Mouse (Mus musculus) forebrain, embryonic 13.5 days (tissue): Measurements from ENCODE around the gene Extl1. TPM values are rescaled to one million over a fixed set of nuclear protein-coding genes. Genes with fewer than 3 reads are reported as not detected.
"Not testable (repeated sequence)": the region's sequence is repeated elsewhere in the genome, so short reads cannot be mapped to it uniquely, and the experiment has no call there.

Experiments used
- ATAC-seq: fragments of 200-750 bp; cut with Nextera tagmentation; 2 replicates; pipeline ENCODE4 v1.8.0; 2017
- H3K27ac ChIP-seq: fragments of 300-500 bp; sonication (generic); 2 replicates; pipeline ENCODE4 v1.5.1; 2015; ENCODE audit warnings: inconsistent platforms, mild to moderate bottlenecking, moderate library complexity
- H3K27me3 ChIP-seq: fragments of 300-500 bp; sonication (generic); 2 replicates; pipeline ENCODE4 v1.6.1; 2015; ENCODE audit warnings: mild to moderate bottlenecking, inconsistent platforms
- H3K36me3 ChIP-seq: fragments of 300-500 bp; sonication (generic); 2 replicates; pipeline ENCODE4 v1.6.1; 2015; ENCODE audit warnings: mild to moderate bottlenecking, inconsistent platforms; ENCODE audit not compliant: poor library complexity, severe bottlenecking
- H3K4me1 ChIP-seq: fragments of 300-500 bp; sonication (generic); 2 replicates; pipeline ENCODE4 v1.6.1; 2015; ENCODE audit warnings: inconsistent platforms
- H3K4me2 ChIP-seq: fragments of 300-500 bp; sonication (generic); 2 replicates; pipeline ENCODE4 v1.6.1; 2015; ENCODE audit warnings: inconsistent platforms, mild to moderate bottlenecking, moderate library complexity
- H3K4me3 ChIP-seq: fragments of 300-500 bp; sonication (generic); 2 replicates; pipeline ENCODE4 v1.5.1; 2015; ENCODE audit warnings: mild to moderate bottlenecking, inconsistent platforms
- H3K9ac ChIP-seq: fragments of 300-500 bp; sonication (generic); 2 replicates; pipeline ENCODE4 v1.6.1; 2015; ENCODE audit warnings: mild to moderate bottlenecking, inconsistent platforms
- H3K9me3 ChIP-seq: fragments of 300-500 bp; sonication (generic); replicated peaks from 2 replicates; pipeline ENCODE4 v1.6.1; 2016; ENCODE audit warnings: inconsistent platforms
- WGBS: fragments of 180-500 bp; shearing (Covaris S2); methylation state at CpG from one replicate; pipeline ENCODE4 v1.1.7; 2015; 5-methylcytosine and 5-hydroxymethylcytosine counted together
- polyA plus RNA-seq: library from polyadenylated mRNA; unstranded; fragments of >200 nt; fragmentation: Nextera tagmentation; extraction: Ambion mirVana; gene quantifications from 2 replicates; pipeline ENCODE4 v1.2.1, GENCODE M21; 2015

The Extl1 gene
- polyA plus RNA-seq, 1 experiment from 2014 or later: 0.12 TPM

DNA sequence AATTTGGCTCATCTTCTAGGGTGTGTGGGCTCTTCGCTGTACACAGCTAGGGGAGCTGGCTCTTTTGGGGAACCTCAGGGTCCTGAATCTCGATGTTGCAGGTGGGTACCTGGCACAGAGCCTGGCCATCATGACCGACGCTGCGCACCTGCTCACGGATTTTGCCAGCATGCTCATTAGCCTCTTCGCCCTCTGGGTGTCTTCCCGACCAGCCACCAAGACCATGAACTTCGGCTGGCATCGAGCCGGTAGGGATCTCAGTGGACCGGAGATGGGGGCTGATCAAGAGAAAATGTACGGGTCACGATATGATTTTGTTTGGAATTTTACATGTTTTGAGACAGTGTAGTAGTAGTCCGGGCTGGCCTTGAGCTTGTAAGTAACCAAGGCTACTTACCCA lies 37.8 kb downstream of the Extl1 start:
- peaks cover 54% of the 10 kb centered on the region for H3K27me3 ChIP-seq
- H3K36me3 ChIP-seq: no peaks in the 10 kb centered on the region
- no peak overlapping the region for H3K4me3 ChIP-seq
- no peak overlapping the region for H3K4me2 ChIP-seq
- peaks cover 11% of the 10 kb centered on the region for H3K4me1 ChIP-seq
- peaks cover 5% of the 10 kb centered on the region; the same call in 1 of the 2 replicates for H3K9me3 ChIP-seq
- H3K27ac ChIP-seq: no peak overlapping the region
- ATAC-seq: no peak
- no peak overlapping the region for H3K9ac ChIP-seq
- 90% methylated on average over 15 of the region's 15 CpGs for WGBS

DNA sequence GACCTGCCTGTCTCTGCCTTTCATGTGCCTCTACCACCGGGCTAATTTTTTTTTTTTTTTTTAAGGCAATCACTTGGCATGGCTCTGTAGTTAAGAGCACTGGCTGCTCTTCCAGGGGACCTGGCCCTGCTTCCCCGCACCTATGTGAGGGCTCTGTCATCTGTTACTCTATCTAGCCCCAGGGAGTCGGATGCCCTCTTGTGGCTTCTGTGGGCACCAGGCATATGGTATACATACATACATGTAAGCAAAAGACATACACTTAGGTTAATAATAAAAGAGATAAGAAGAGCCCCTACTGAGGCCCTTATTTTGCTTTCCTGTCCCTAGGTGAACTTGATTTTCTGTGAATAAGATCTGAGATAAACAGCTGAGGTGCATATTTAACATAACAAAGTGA lies 39.0 kb downstream of the Extl1 start:
- Histone ChIP-seq H3K27me3 (peaks cover 55% of the 10 kb centered on the region), H3K27ac (no peak overlapping the region), H3K4me3 (no peak overlapping the region), H3K4me2 (no peak overlapping the region), H3K9me3 (peaks cover 5% of the 10 kb centered on the region; the same call in 1 of the 2 replicates), H3K4me1 (peaks cover 11% of the 10 kb centered on the region), H3K36me3 (no peaks in the 10 kb centered on the region), H3K9ac (no peak overlapping the region)
- WGBS: 39% methylated on average over 3 of the region's 3 CpGs
- no peak for ATAC-seq

- peak within 1 kb of the TSS; percentile 23 for H3K4me3 ChIP-seq
- peaks cover 55% of the 10 kb centered on the region for H3K27me3 ChIP-seq
- peaks cover 11% of the 10 kb centered on the region for H3K4me1 ChIP-seq
These were observed 40.3 kb downstream of the Extl1 start, which contains the start of gene Slc30a2 for GRCm38 (mm10) chr4:134343071-134344031. Gene Slc30a2, plus strand, starts transcription at chr4:134343181.

GRCm38 (mm10) chr4:134342213-134342779 lies 41.4 kb downstream of the Extl1 start:
- no peak overlapping the region for H3K27ac ChIP-seq
- ATAC-seq: no peak
- 49% methylated on average over 11 of the region's 11 CpGs for WGBS
- H3K4me2 ChIP-seq: no peak overlapping the region
- H3K27me3 ChIP-seq: peaks cover 55% of the 10 kb centered on the region
- no peak overlapping the region for H3K4me3 ChIP-seq
- H3K9ac ChIP-seq: no peak overlapping the region
- peaks cover 11% of the 10 kb centered on the region for H3K4me1 ChIP-seq
- no peaks in the 10 kb centered on the region for H3K36me3 ChIP-seq
- H3K9me3 ChIP-seq: peaks cover 5% of the 10 kb centered on the region; the same call in 1 of the 2 replicates

More at GRCm38 (mm10) chr4:134343071-134344031, 40.3 kb downstream of the Extl1 start, which contains the start of gene Slc30a2:
- Histone ChIP-seq H3K9me3 (peaks cover 5% of the 10 kb centered on the region; the same call in 1 of the 2 replicates), H3K9ac (peak within 1 kb of the TSS; percentile 17; the same call in 1 of the 2 replicates), H3K36me3 (no peaks in the 10 kb centered on the region), H3K4me2 (peak within 1 kb of the TSS; percentile 48), H3K27ac (no peak within 1 kb of the TSS)
- ATAC-seq: no peak
- 2% methylated on average over 51 of the region's 61 CpGs for WGBS

- Histone ChIP-seq H3K4me1 (peaks cover 11% of the 10 kb centered on the region), H3K27me3 (peaks cover 51% of the 10 kb centered on the region)
- H3K9me3 ChIP-seq, H3K4me3 ChIP-seq, H3K27ac ChIP-seq, H3K36me3 ChIP-seq, H3K4me2 ChIP-seq, H3K9ac ChIP-seq, ATAC-seq: not testable (repeated sequence)
- 70% methylated on average over 6 of the region's 6 CpGs for WGBS
These were observed 42.4 kb downstream of the Extl1 start for GRCm38 (mm10) chr4:134341231-134341630.

DNA sequence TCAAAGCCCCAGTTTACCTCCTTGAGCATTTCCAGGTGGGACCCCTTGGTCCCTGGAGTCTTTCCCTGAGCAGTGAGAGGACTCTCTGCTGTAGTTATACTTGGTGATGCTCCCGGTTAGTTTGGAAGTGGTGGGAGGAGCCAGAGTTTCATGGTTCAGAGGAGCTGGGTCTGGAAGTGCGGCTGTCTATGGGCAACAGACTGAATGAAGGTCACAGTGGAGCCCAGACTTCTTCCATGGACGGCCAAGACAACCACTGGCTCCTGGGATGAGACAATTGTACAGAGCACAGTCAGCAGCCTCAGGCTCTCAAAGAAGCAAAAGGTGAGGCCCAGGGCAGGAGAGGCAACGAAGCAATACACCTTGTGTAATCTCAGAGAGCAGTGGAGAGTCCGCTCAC lies 53.4 kb downstream of the Extl1 start:
- Histone ChIP-seq H3K9me3 (no peaks in the 10 kb centered on the region), H3K9ac (no peak overlapping the region), H3K27me3 (no peaks in the 10 kb centered on the region), H3K36me3 (no peaks in the 10 kb centered on the region), H3K4me1 (no peaks in the 10 kb centered on the region), H3K4me2 (no peak overlapping the region), H3K27ac (no peak overlapping the region), H3K4me3 (no peak overlapping the region)
- no peak for ATAC-seq
- WGBS: 60% methylated on average over 5 of the region's 5 CpGs

GRCm38 (mm10) chr4:134328832-134329231 lies 54.8 kb downstream of the Extl1 start:
- Histone ChIP-seq H3K27ac (no peak overlapping the region), H3K9me3 (no peaks in the 10 kb centered on the region), H3K36me3 (no peaks in the 10 kb centered on the region), H3K4me1 (no peaks in the 10 kb centered on the region), H3K9ac (no peak overlapping the region), H3K4me3 (no peak overlapping the region), H3K27me3 (no peaks in the 10 kb centered on the region), H3K4me2 (no peak overlapping the region)
- no peak for ATAC-seq
- WGBS: 83% methylated on average over 8 of the region's 8 CpGs

- no peak for ATAC-seq
- H3K4me1 ChIP-seq: no peaks in the 10 kb centered on the region
- no peaks in the 10 kb centered on the region for H3K9me3 ChIP-seq
- H3K4me3 ChIP-seq: no peak overlapping the region
- H3K36me3 ChIP-seq: no peaks in the 10 kb centered on the region
- H3K27me3 ChIP-seq: no peaks in the 10 kb centered on the region
- 65% methylated on average over 8 of the region's 8 CpGs for WGBS
- H3K9ac ChIP-seq: no peak overlapping the region
- H3K4me2 ChIP-seq: no peak overlapping the region
- no peak overlapping the region for H3K27ac ChIP-seq
These were observed 55.5 kb downstream of the Extl1 start for GRCm38 (mm10) chr4:134328151-134328550.

- no peaks in the 10 kb centered on the region for H3K27me3 ChIP-seq
- H3K4me3 ChIP-seq: no peak overlapping the region
- no peaks in the 10 kb centered on the region for H3K9me3 ChIP-seq
- H3K4me2 ChIP-seq: no peak overlapping the region
- WGBS: 68% methylated on average over 5 of the region's 5 CpGs
- no peak for ATAC-seq
- no peak overlapping the region for H3K27ac ChIP-seq
- H3K36me3 ChIP-seq: no peaks in the 10 kb centered on the region
- H3K9ac ChIP-seq: no peak overlapping the region
- H3K4me1 ChIP-seq: no peaks in the 10 kb centered on the region
These were observed 56.7 kb downstream of the Extl1 start for GRCm38 (mm10) chr4:134326859-134327530.

- H3K36me3 ChIP-seq: no peaks in the 10 kb centered on the region
- no peak overlapping the region for H3K4me3 ChIP-seq
- WGBS: 81% methylated on average over 5 of the region's 5 CpGs
- no peak overlapping the region for H3K27ac ChIP-seq
- no peaks in the 10 kb centered on the region for H3K4me1 ChIP-seq
- ATAC-seq: no peak
- no peak overlapping the region for H3K4me2 ChIP-seq
- no peaks in the 10 kb centered on the region for H3K27me3 ChIP-seq
- H3K9ac ChIP-seq: no peak overlapping the region
- H3K9me3 ChIP-seq: no peaks in the 10 kb centered on the region
These were observed 59.0 kb downstream of the Extl1 start for GRCm38 (mm10) chr4:134324655-134325054.

GRCm38 (mm10) chr4:134321524-134321923 lies 62.1 kb downstream of the Extl1 start:
- Histone ChIP-seq H3K36me3 (no peaks in the 10 kb centered on the region), H3K9ac (no peak overlapping the region), H3K4me3 (no peak overlapping the region), H3K27ac (no peak overlapping the region), H3K9me3 (no peaks in the 10 kb centered on the region), H3K4me1 (no peaks in the 10 kb centered on the region), H3K4me2 (no peak overlapping the region), H3K27me3 (no peaks in the 10 kb centered on the region)
- ATAC-seq: no peak
- 56% methylated on average over 3 of the region's 3 CpGs for WGBS

- WGBS: 81% methylated on average over 5 of the region's 5 CpGs
- Histone ChIP-seq H3K9ac (no peak overlapping the region), H3K4me3 (no peak overlapping the region), H3K36me3 (no peaks in the 10 kb centered on the region), H3K4me2 (no peak overlapping the region), H3K27me3 (no peaks in the 10 kb centered on the region), H3K27ac (no peak overlapping the region), H3K9me3 (no peaks in the 10 kb centered on the region), H3K4me1 (no peaks in the 10 kb centered on the region)
- ATAC-seq: no peak
These were observed 64.0 kb downstream of the Extl1 start for GRCm38 (mm10) chr4:134319674-134320073.
